Mouse (Mus musculus) 3134 (cell line): ENCODE results near the gene Gm26620.

Experiments used
- DNase-seq: peaks from one replicate; pipeline ENCODE4 v3.0.0-alpha.2; 2011; ENCODE audit warnings: low spot score; ENCODE audit not compliant: insufficient read length; ENCODE audit errors: extremely low read depth

Gene Gm26620

GRCm38 (mm10) chr1:170907456-170908191, 22.8 kb downstream of the Gm26620 start:
- DNase-seq = peak; percentile 14

GRCm38 (mm10) chr1:170908341-170908740, 23.5 kb downstream of the Gm26620 start:
- DNase-seq = peak; percentile 13

- DNase-seq = peak; percentile 77
These were observed 27.2 kb downstream of the Gm26620 start for GRCm38 (mm10) chr1:170911907-170912660.

GRCm38 (mm10) chr1:170912891-170913615, 28.2 kb downstream of the Gm26620 start, which contains the start of gene Fcrlb:
Gene Fcrlb (minus strand): TSS chr1:170912941.
- DNase-seq = no peak

- DNase-seq = no peak
These were observed 30.8 kb downstream of the Gm26620 start for GRCm38 (mm10) chr1:170915657-170916056.

- no peak for DNase-seq
These were observed 34.4 kb downstream of the Gm26620 start for GRCm38 (mm10) chr1:170919308-170919707.

- DNase-seq = no peak
These were observed 39.6 kb downstream of the Gm26620 start for GRCm38 (mm10) chr1:170924485-170924884.

GRCm38 (mm10) chr1:170926941-170927340, 42.1 kb downstream of the Gm26620 start:
- no peak for DNase-seq

GRCm38 (mm10) chr1:170927378-170927777, 42.5 kb downstream of the Gm26620 start, which contains the start of gene Fcrla:
Gene Fcrla (minus strand): TSS chr1:170927583.
- no peak for DNase-seq

GRCm38 (mm10) chr1:170928467-170928866, 43.6 kb downstream of the Gm26620 start:
- DNase-seq = no peak

- no peak for DNase-seq
These were observed 44.4 kb downstream of the Gm26620 start for GRCm38 (mm10) chr1:170929245-170929644.

- DNase-seq = no peak
These were observed 47.2 kb downstream of the Gm26620 start for GRCm38 (mm10) chr1:170932043-170932442.

- no peak for DNase-seq
These were observed 48.6 kb downstream of the Gm26620 start for GRCm38 (mm10) chr1:170933386-170933920.

- DNase-seq = no peak
These were observed 49.1 kb downstream of the Gm26620 start for GRCm38 (mm10) chr1:170933940-170934339.

GRCm38 (mm10) chr1:170934383-170934782, 49.5 kb downstream of the Gm26620 start:
- DNase-seq = no peak
